Mouse (Mus musculus) embryo, embryonic 10 days (tissue): ENCODE data around the gene Cdhr3.
"Not testable (repeated sequence)": the region's sequence is repeated elsewhere in the genome, so short reads cannot be mapped to it uniquely, and the experiment has no call there.

Experiments used
- DNase-seq: peaks from one replicate; pipeline ENCODE4 v3.0.0-alpha.2; 2015; ENCODE audit warnings: low spot score

The Cdhr3 gene

DNA sequence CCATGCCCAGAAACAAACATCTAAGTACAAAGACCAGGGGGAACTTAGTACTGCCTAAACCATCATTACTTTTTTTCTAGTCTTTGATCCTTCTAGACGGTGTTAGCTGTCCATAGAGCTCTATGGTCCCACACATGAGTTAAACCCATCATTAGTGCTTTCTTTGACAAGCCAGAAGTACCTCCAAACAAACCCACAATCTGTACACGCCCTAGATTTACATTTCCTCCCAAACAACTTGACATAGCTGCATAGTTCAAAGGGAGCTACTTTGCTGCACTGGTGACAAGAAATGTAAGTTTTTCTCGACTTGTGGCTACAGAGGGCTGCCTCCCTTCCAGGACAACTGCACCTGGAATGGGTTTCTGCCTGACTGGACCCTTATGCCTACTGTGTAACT lies 16.4 kb downstream of the Cdhr3 start:
- no peak for DNase-seq

DNA sequence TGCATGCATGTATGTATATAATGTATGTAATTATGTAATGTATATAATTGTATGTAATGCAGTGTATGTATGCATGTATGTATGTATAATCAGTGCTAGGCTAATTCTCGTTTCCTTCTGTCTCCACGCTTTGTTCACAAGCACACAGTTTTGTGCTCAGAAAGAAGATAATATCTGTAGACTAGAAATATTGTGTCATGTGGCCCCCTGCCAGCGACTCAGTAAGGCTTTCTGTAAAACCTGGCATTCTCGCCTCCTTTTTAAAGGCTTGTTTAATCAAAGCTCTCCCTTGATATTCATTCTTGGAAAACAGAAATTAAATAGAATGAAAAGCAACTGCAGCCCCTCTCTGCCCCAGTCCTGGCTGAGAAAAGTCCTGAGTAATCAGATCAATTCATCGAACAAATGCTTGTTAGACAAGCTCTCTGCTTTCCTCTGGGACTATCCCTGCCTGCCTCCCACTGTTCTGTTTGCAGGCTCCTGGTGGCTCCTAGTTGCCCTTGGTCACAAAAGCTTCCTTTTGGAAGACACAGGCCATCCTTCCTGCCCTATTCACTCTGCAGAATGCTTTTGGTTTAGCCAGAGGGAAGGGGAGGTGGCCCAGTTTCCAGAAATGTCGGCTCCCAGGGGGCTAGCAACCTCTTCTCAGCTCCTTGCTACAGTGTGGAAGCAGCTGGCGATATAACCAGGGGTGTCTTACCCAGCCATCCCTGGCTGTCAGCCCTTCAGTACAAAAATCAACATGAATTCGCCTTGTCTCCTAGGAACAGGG lies 20.6 kb downstream of the Cdhr3 start:
- DNase-seq: no peak

DNA sequence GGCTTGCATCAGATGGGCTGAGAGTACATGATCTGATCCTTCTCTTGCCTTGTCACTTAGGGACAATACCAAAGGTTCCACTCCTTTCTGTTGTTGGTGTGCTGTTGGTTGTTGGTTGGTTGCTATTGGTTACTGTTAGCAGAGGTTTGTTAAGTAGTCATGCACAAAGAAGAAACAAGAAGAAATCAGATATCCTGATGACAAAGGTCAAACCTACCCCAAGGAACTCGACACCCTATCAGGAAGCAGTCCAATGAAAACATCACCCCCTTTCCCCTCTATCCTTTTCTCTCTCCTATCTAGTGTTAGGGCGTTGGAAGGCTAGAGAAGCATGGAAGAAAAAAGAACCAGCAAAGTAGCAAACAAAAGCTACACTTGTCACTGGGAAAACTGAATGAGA lies 23.7 kb downstream of the Cdhr3 start:
- no peak for DNase-seq

DNA sequence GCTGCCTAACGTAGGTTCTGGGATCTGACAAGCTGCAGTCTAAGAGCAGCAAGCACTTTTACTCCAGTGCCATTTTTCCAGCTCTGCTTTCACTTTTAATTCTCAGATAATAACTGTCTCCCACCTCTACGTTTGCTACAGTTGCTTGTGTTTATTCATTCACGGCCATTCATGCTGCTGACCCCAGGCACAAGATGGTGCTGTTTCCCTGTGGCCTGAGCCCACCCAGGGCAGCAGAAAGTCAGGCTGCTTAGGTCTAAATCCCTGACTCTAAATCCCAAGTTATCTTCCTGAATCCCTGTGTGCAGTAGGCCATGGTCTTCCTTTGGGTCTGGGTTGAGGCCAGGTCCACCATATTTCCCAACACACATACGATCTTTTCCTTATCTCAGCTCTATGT lies 26.3 kb downstream of the Cdhr3 start:
- peak; percentile 40 for DNase-seq

- DNase-seq: no peak
Measured at GRCm38 (mm10) chr12:33065162-33065561, 27.5 kb downstream of the Cdhr3 start.

GRCm38 (mm10) chr12:33064266-33064665 lies 28.4 kb downstream of the Cdhr3 start:
- no peak for DNase-seq

GRCm38 (mm10) chr12:33063250-33063649 lies 29.4 kb downstream of the Cdhr3 start:
- no peak for DNase-seq

DNA sequence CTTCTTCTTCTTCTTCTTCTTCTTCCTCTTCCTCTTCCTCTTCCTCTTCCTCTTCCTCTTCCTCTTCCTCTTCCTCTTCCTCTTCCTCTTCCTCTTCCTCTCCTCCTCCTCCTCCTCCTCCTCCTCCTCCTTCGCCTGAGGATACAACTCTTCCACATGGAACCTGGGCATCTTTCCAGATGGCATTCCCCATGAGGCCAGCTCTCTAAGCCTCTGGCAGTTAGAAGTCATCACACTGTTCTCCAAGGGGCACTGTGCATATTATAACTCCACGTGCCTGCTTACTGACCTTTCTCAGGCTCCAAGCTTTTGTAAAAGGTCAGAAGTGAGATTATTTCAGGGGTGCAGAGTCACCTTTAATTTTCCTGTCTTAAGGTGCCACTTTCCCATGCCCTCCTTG lies 30.3 kb downstream of the Cdhr3 start:
- not testable (repeated sequence) for DNase-seq

- DNase-seq: no peak
Measured at GRCm38 (mm10) chr12:33061651-33062050, 31.0 kb downstream of the Cdhr3 start.

DNA sequence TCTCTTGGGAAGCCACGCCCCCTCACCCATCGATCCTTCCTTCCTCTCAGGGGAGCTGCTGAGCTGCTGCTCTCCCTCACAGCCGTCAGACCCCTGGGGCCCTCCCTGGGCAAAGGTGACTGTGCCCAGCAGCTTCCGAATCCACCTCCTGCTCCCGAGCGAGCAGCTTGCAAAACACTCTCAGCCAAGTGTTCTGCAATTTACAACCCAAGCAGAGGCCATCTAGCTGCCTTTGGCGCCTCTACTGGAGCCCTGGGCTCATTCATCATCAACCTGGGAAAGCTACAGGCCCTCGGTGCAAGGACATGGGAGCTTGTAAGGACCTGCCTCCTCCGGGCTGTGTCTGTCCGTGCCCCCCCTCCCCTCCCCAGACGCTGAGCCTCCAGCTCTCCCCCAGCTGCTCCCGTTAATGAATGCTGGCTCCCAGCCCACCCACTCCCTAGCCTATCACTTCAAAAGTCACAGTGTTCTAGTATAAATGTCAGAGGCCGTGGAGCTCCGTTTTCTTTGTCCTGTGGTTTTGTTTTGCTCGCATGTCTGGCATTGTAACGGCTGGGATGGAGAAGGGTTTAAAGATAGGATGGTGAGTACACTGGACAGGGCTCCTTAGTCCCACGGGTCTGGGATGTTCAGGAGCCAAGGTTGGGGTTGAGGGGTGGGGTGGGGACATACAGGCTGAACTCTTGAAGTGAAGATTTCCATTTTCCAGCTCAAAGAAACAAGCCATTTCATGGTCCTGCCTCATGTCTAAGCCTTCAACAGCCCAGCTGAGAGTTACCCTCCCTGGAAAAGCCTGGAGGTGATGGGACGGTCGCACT lies 35.2 kb downstream of the Cdhr3 start:
- peak; percentile 75 for DNase-seq

DNA sequence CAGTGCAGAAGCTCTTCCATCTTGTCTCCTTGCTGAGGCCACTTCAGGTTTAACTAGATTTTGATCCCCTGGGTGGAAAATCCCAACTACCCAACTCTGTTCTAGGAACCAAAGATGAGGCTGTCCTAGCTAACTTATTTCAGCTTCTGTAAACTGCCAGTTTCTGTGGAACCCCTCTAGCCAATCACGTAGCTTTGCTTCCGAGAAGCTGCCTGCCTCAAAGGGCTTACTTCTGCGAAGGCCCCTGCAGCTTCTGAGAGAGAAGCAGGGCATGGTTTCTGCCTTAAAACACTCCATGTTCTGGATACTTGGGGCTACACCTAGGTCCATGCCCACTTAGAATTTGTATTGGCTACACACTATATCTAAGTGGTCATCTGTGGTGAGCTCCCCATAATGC lies 36.1 kb downstream of the Cdhr3 start:
- DNase-seq: no peak

GRCm38 (mm10) chr12:33056074-33056473 lies 36.6 kb downstream of the Cdhr3 start:
- no peak for DNase-seq

- no peak for DNase-seq
Measured at GRCm38 (mm10) chr12:33053746-33054145, 38.9 kb downstream of the Cdhr3 start.

GRCm38 (mm10) chr12:33053311-33053710 lies 39.4 kb downstream of the Cdhr3 start:
- DNase-seq: no peak

- DNase-seq: no peak
Measured at GRCm38 (mm10) chr12:33048391-33048790, 44.3 kb downstream of the Cdhr3 start.

DNA sequence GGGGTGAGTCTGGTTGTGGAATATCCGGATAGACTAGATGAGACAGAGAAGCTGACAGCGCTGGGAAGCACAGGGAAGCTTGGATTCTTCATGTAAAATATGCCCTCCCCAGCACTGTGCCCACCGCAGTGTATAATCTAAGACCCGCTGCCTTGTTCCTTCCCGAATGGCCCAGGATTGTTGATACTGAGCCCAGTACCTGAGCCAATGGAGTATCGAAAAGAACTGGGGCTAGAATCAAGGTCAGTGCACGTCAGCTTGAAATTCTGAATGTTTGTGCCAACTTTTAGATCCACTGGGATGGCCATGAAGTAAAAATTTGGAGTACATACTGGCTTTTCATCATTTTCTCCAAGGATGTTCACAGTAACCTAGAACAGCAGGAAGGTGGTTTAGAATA lies 46.2 kb downstream of the Cdhr3 start:
- DNase-seq: no peak

DNA sequence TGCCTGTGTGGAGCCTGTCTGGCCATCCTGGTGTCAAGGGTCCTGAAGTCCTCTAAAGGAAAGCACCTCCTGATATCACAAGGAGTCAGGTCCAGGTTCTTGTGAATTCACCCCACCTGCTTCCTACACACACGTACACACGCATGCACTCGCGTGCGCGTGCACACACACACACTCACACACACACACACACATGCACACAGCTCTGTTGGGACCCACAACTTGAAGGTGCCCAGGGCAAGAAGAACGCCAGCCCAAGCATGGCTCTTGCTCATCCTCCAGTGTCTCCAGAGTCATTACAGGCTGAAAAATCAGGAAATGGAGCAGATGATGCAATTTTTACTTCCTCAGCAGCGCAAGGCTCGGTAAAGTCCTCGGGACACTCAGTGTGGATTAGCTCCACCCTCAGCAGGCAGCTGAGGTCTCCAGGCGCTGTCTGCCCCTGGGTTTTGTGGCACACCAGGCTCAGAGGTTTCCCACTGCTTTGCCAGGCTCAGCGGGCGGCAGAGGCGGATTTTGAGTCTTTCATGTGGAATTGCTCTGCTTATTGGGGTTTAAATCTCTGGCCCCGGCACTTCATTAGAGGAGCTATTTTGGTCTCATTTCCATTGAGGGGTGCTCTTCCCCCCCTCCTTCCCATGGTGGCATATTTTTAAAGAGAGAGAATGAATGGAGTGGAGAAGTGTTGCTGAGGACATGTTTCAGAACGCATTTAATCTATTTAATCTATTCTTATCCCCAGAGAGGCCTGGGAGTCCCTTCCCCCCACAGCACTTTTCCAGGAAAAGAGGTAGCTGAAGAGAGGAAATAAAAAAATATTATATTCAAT lies 46.9 kb downstream of the Cdhr3 start:
- DNase-seq: no peak

- DNase-seq: no peak
Measured at GRCm38 (mm10) chr12:33041476-33041875, 51.2 kb downstream of the Cdhr3 start.

- no peak for DNase-seq
Measured at GRCm38 (mm10) chr12:33040811-33041210, 51.9 kb downstream of the Cdhr3 start.

DNA sequence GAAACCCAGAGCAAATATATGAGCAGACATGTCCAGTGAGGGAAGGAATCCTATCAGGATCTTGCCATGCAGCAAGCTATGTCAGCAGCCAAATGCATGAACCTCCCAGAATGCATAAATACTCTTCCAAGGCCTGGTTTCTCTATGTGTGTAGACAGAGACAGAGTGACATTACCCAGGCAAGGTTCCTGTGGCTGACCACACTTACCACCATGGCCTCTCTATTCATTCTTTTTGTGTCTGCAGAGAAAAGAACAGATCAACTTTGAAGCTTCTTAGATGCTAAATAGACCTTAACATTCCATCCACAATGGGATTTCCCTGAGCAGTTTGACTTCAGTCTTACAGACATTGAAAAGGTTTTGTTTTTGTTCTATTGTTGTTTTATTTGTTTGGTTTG lies 54.0 kb downstream of the Cdhr3 start:
- DNase-seq: no peak

DNA sequence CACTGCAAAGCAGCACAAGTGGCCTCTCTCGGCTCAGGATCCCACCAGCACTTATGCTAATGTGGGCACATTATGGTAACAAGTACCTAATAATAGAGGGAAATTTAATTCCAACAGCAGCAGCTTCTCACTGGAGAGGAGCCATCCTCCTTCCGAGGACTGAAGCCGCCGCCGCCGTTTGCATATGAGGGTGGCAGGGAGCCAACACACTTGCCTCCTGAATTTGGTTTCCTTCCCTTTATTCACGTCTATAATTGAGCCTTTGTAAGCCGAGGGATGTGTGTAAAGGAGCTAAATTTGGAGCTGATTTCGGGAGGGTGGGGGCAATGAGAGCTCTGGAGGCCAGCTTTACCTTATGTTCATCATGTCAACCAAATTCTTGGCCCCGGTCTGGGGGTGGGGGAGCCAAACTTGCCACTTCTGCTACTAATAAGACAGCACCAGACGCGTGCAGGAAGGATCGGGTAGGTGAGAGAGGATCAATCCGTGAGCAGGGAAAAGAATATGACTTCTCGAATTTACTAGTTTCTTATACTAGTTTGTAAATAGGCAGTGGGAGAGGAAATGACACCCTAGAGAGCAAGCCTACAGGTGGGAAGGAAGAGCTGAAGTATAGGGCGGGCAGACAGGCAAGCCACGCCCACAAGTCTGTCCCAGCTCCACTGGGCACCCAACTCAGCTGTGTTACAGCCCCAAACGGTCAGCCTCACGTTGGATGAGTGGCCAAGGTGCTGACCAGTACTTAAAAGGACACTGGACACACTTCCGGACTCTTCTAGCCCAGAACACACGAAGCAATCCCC lies 56.8 kb downstream of the Cdhr3 start:
- DNase-seq: peak; percentile 28
